In the genomic region with DNA sequence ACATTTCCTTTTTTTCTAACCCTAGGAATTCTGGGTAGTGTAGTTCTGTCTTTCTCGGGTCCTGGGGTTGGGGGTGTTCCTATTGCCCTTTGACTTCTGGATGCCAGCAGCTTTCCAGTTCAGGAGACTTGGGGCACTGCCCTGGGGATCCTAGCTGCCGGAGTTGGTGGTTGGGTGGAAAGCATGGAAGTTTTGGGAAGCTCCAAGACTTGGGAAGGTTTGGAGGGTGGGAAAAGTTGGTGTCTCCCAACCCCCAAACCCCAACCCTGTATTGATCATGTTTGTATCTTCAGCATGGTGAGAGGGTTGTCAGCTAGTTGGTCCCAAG, we compare ENCODE assay signal across 8 mouse cellular contexts. TPM values are rescaled to one million over a fixed set of nuclear protein-coding genes. Genes with fewer than 3 reads are reported as not detected.
A peak's percentile ranks its signal among the peaks of the same experiment; 100 is the strongest.
DNase-seq lines count a peak whose midpoint lies in the region; ATAC-seq lines count a peak whose summit lies in the region.

No protein-coding gene starts in this region.

- no peak for ATAC-seq in heart, embryonic 11.5 days (replicated peaks; ENCODE audit: insufficient number of reproducible peaks, low FRiP score, low TSS enrichment)
- no peak for ATAC-seq in hindbrain, embryonic 15.5 days (ENCODE audit: low FRiP score, low read depth)
- peak; percentile 6; the same call in 1 of the 2 replicates for ATAC-seq in midbrain, embryonic 13.5 days

- peaks cover 24% of the 10 kb centered on the region for H3K4me1 ChIP-seq in heart, embryonic 11.5 days (ENCODE audit: control insufficient read depth, insufficient read depth, low read length)
- peaks cover 42% of the 10 kb centered on the region for H3K4me1 ChIP-seq in embryonic facial prominence, embryonic 10.5 days
- peaks cover 33% of the 10 kb centered on the region for H3K4me1 ChIP-seq in hindbrain, embryonic 15.5 days (replicated peaks)
- H3K4me1 ChIP-seq in midbrain, embryonic 13.5 days (replicated peaks): peaks cover 29% of the 10 kb centered on the region

- H3K27ac ChIP-seq in heart, embryonic 11.5 days (ENCODE audit: low read depth, low read length): peak overlapping the region; percentile 92
- 0 out of 2 replicates have a peak overlapping the region, but pooled peaks have one; percentile 57 for H3K27ac ChIP-seq in embryonic facial prominence, embryonic 10.5 days (replicated peaks)
- H3K27ac ChIP-seq in hindbrain, embryonic 15.5 days (replicated peaks): no peak overlapping the region
- H3K27ac ChIP-seq in midbrain, embryonic 13.5 days: no peak overlapping the region

- H3K27me3 ChIP-seq in heart, embryonic 11.5 days (ENCODE audit: control insufficient read depth, insufficient read depth, low read length): peaks cover 6% of the 10 kb centered on the region; the same call in 1 of the 2 replicates
- H3K27me3 ChIP-seq in embryonic facial prominence, embryonic 10.5 days (replicated peaks; ENCODE audit: low read depth, poor library complexity, severe bottlenecking): peaks cover 99% of the 10 kb centered on the region
- H3K27me3 ChIP-seq in hindbrain, embryonic 15.5 days: peaks cover 46% of the 10 kb centered on the region
- peaks cover 96% of the 10 kb centered on the region for H3K27me3 ChIP-seq in midbrain, embryonic 13.5 days

- intact Hi-C loops in heart, postnatal 25 days (cut with DNase I): loop anchor here (5.0 kb wide), 1 partner anchor 43 kb away; no protein-coding TSS in a partner anchor

- WGBS in heart, embryonic 11.5 days (ENCODE audit: insufficient replicate concordance): 24% methylated on average over 2 of the region's 2 CpGs
- WGBS in embryonic facial prominence, embryonic 10.5 days: 18% methylated on average over 2 of the region's 2 CpGs
- 22% methylated on average over 2 of the region's 2 CpGs for WGBS in hindbrain, embryonic 15.5 days
- 19% methylated on average over 2 of the region's 2 CpGs for WGBS in midbrain, embryonic 13.5 days

- no peak for DNase-seq in heart, postnatal 25 days (ENCODE audit: low spot score)
- no peak for DNase-seq in embryonic facial prominence, embryonic 10.5 days (ENCODE audit: low spot score)
- DNase-seq in MN1 (ENCODE audit: low spot score): no peak
- DNase-seq in retina, postnatal 1 day: no peak
- DNase-seq in embryo, embryonic 9.5 days (ENCODE audit: extremely low spot score): no peak

- H3K4me3 ChIP-seq in heart, embryonic 11.5 days (ENCODE audit: low read depth, low read length): peak overlapping the region; percentile 87
- peak overlapping the region; percentile 75 for H3K4me3 ChIP-seq in embryonic facial prominence, embryonic 10.5 days
- peak overlapping the region; percentile 69 for H3K4me3 ChIP-seq in hindbrain, embryonic 15.5 days
- H3K4me3 ChIP-seq in midbrain, embryonic 13.5 days (replicated peaks): peak overlapping the region; percentile 65

- H3K9me3 ChIP-seq in heart, embryonic 11.5 days (replicated peaks; ENCODE audit: control insufficient read depth, low read length): no peaks in the 10 kb centered on the region
- H3K9me3 ChIP-seq in embryonic facial prominence, embryonic 10.5 days: no peaks in the 10 kb centered on the region
- no peaks in the 10 kb centered on the region for H3K9me3 ChIP-seq in hindbrain, embryonic 15.5 days
- no peaks in the 10 kb centered on the region for H3K9me3 ChIP-seq in midbrain, embryonic 13.5 days

- no peaks in the 10 kb centered on the region for H3K36me3 ChIP-seq in heart, embryonic 11.5 days (ENCODE audit: control insufficient read depth, insufficient read depth, low read length)
- no peaks in the 10 kb centered on the region for H3K36me3 ChIP-seq in embryonic facial prominence, embryonic 10.5 days (replicated peaks)
- H3K36me3 ChIP-seq in hindbrain, embryonic 15.5 days: no peaks in the 10 kb centered on the region
- no peaks in the 10 kb centered on the region for H3K36me3 ChIP-seq in midbrain, embryonic 13.5 days

- H3K9ac ChIP-seq in heart, embryonic 11.5 days (ENCODE audit: low read depth, low read length): peak overlapping the region; percentile 95
- no peak overlapping the region for H3K9ac ChIP-seq in hindbrain, embryonic 15.5 days
- H3K9ac ChIP-seq in midbrain, embryonic 13.5 days (replicated peaks): no peak overlapping the region

- H3K4me2 ChIP-seq in heart, embryonic 11.5 days: peak overlapping the region; percentile 100
- peak overlapping the region; percentile 95 for H3K4me2 ChIP-seq in hindbrain, embryonic 15.5 days
- H3K4me2 ChIP-seq in midbrain, embryonic 13.5 days (replicated peaks): peak overlapping the region; percentile 99

RNA-seq across cellular contexts. Expression of gene Fam78a, which starts 0.2 kb away (rescaled TPM):
- polyA plus RNA-seq in heart, embryonic 11.5 days (2014; fragmentation: Nextera tagmentation; extraction: Ambion mirVana): 43.1 and 43.7 TPM in 2 replicates
- total RNA-seq in heart, postnatal 25 days (2021): 10 to 100 TPM; 20.0 TPM
- 1.8 and 2.2 TPM in 2 replicates for polyA plus RNA-seq in embryonic facial prominence, embryonic 10.5 days (2016; fragmentation: Nextera tagmentation; extraction: Ambion mirVana)
- 0.62 and 0.67 TPM in 2 replicates for polyA plus RNA-seq in hindbrain, embryonic 15.5 days (2015; fragmentation: Nextera tagmentation; extraction: Ambion mirVana)
- 0.38 and 0.44 TPM in 2 replicates for polyA plus RNA-seq in midbrain, embryonic 13.5 days (2015; fragmentation: Nextera tagmentation; extraction: Ambion mirVana)

RNA-seq across cellular contexts. Expression of gene Plpp7, which starts 10.5 kb away (rescaled TPM):
- 10.0 and 11.7 TPM in 2 replicates for polyA plus RNA-seq in heart, embryonic 11.5 days (2014; fragmentation: Nextera tagmentation; extraction: Ambion mirVana)
- total RNA-seq in heart, postnatal 25 days (2021): 10 to 100 TPM; 31.8 to 33.7 TPM
- polyA plus RNA-seq in embryonic facial prominence, embryonic 10.5 days (2016; fragmentation: Nextera tagmentation; extraction: Ambion mirVana): 4.7 and 5.7 TPM in 2 replicates
- polyA plus RNA-seq in hindbrain, embryonic 15.5 days (2015; fragmentation: Nextera tagmentation; extraction: Ambion mirVana): 27.5 and 29.5 TPM in 2 replicates
- polyA plus RNA-seq in midbrain, embryonic 13.5 days (2015; fragmentation: Nextera tagmentation; extraction: Ambion mirVana): 16.6 and 19.1 TPM in 2 replicates

Comparison
In these comparisons a context has a peak if more than half of its experiments do, and no peak if none do; other contexts are left out.
1. H3K27ac ChIP-seq: peak in heart, embryonic 11.5 days (single experiment) and embryonic facial prominence, embryonic 10.5 days (single experiment); none in hindbrain, embryonic 15.5 days (single experiment) and midbrain, embryonic 13.5 days (single experiment).
2. RNA of gene Fam78a, which starts 0.2 kb away (polyA plus RNA-seq): 43.1 to 43.7 TPM in heart, embryonic 11.5 days; 1.8 to 2.2 TPM in embryonic facial prominence, embryonic 10.5 days, 0.62 to 0.67 TPM in hindbrain, embryonic 15.5 days and 0.38 to 0.44 TPM in midbrain, embryonic 13.5 days; every median in the first group is over 10 times any median in the second.
3. Peak in every context shown above with its lines, with median percentiles within 50 percentile points of each other: H3K4me2 ChIP-seq and H3K4me3 ChIP-seq.